Mouse (Mus musculus) kidney, postnatal 10 days (tissue): ENCODE results near the gene Fam69a.
A peak's percentile ranks its signal among the peaks of the same experiment; 100 is the strongest.

ENCODE experiments used
- DNase-seq: peaks from one replicate; pipeline ENCODE4 v3.0.0; 2021; ENCODE audit warnings: mixed read lengths

Gene Fam69a

DNA sequence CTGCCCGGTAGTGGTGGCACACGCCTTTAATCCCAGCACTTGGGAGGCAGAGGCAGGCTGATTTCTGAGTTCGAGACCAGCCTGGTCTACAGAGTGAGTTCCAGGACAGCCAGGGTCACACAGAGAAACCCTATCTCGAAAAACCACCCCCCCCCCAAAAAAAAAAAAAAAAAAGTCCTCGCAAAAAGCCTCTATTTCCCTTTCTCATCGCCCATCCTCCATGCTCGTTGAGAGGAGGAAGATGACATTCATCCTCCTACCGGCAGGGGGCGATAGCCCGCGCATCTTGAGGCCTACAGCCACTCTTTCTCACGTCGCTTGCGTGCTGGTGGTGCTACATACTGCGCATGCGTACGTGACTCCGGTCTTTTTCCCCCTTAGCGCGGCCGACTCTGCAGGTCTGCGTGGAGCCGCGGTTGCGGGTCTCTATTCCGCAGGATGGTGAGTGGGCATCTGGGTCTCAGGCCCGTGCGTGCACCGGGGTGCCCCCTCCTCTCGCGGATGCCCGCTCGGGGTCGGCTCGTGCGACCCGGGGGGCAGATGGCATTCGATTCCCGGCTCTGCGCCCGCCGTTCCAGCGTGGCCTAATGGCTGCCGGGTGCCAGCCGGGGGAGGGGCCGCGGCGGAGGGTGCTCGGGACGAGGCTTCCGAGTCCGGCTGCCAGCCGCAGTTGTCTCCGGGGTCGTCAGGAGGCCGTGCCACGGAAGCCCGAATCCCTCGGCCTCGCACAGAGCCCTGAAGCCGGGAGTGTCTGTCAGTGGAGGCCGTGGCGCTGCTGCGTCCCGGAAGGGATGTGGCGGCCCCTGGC lies 86.5 kb downstream of the Fam69a start, which contains the start of gene Rpl5:
TSS of gene Rpl5 (plus strand) at position 297 of the 808 bp plus-strand sequence.
- peak; percentile 97 for DNase-seq

DNA sequence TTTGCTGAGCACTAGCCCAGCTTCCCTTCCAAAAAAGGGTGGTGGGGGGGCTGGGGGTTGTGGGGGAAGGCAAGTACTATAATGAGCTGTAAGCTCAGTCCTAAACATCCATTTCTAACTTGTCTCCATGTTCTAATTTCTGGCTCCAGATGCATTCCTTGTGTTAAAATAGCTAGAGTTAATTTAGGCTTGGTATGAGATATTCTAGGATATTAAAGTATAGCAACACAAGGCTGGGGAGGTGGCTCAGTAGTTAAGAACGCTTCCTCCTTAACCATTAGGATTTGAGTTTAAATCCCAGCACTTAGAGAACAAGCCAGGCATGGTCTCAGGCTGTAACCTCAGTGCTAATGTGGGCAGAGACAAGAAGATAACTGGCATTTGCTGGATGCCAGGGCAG lies 90.6 kb downstream of the Fam69a start:
- DNase-seq = no peak

GRCm38 (mm10) chr5:107894676-107895075 lies 92.2 kb downstream of the Fam69a start:
- DNase-seq = no peak

- DNase-seq = peak; percentile 56
Observed at GRCm38 (mm10) chr5:107891515-107891914, 95.4 kb downstream of the Fam69a start.

GRCm38 (mm10) chr5:107889994-107890888 lies 96.6 kb downstream of the Fam69a start:
- peak; percentile 62 for DNase-seq

- DNase-seq = peak; percentile 42
Observed at GRCm38 (mm10) chr5:107880710-107881109, 106.2 kb downstream of the Fam69a start.

DNA sequence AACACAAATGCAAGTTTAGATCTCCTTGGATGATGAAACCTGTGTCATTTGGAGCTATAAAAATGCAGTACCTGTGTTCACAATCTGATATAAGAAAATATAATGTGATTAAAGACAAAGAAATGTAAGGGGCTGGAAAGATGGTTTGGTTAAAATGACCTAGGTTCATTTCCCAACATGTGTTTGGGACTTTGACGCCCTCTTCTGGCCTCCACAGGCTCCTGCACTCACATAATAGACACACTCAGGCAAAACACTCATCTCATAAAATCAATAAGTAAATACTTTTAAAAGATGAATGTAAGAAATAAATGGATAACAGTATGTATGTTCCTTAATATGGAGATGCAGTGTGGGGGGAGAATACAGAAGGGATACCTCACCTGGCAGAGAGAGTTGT lies 109.8 kb downstream of the Fam69a start:
- DNase-seq = no peak

DNA sequence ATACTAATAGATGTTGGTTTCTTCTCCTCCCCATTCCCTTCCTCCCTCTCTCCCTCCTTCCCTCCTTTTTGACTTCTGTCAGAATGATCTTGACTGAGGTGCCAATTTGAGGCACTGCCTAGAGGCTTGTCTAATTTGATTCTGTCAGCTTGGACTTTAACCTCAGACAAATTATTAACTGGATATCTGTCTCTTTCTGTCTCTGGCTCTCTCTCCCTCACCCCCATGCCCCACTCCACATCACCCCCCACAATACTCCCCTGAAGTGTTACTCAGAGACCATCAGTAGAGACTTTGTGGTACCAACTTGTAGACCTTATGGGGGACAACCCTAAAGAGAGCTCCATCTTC lies 111.6 kb downstream of the Fam69a start:
- no peak for DNase-seq

DNA sequence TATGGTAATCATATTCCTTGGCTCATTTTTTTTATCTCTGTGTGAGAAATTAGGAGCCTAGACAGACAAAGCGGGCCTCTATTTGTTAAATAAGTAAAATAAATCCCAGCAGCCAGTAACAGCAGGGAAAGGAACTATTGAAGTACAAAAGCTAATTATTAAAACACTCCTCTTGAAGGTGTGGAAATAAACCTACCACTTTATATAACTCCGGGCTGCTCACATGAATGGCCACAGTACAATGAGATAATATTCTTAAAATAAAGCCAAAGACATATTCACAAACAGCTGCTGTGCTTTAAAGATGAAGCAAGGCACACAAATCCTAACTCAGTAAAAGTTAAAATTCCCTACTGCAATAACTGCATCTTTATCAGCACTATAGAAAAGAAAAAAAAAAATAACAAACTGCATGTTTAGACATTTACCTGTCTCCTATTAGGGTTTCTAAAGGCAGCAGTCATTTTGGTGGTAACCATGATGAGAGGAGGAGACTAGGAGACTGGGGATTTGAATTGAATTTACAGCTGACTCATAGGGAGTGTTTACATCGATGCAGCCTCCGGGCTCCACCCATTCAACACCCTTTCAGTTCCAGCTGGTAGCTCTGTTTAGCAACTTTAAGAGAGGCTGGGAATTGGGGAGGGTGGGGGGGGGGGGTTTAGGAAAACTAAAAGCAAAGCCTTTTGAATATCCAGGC lies 112.2 kb downstream of the Fam69a start, which contains the start of gene Evi5:
TSS of gene Evi5 (minus strand) at position 547 of the 700 bp plus-strand sequence.
- no peak for DNase-seq

GRCm38 (mm10) chr5:107873886-107874302 lies 113.0 kb downstream of the Fam69a start:
- DNase-seq = no peak

- no peak for DNase-seq
Observed at GRCm38 (mm10) chr5:107873330-107873729, 113.6 kb downstream of the Fam69a start.

- no peak for DNase-seq
Observed at GRCm38 (mm10) chr5:107869701-107870100, 117.2 kb downstream of the Fam69a start.

DNA sequence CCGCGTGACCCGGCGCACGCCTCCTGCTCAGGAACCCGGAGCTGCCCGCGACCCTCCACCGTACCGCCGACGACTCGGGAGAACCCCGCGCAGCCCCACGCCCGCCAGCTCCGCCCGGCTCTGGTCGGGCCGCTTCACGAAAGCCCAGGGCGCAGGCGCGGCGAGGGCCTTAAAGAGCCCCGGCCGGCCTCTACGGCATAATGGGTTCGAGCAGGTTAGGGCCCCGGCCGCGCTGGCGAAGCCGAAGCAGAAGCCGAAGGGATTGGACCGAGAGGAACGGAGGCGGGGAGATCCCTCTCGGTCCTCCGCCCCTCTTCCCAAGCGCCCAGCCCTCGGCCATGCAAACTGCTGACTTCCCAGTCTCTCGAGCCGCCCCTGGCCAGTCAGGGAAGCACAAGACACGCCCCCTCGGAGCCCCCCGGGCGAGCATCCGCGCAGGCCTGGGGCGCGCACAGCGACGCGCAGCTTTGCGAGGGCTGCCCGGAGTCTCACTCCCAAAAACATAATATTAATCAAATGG lies 117.9 kb downstream of the Fam69a start:
- peak; percentile 96 for DNase-seq

- DNase-seq = peak; percentile 78
Observed at GRCm38 (mm10) chr5:107867970-107868904, 118.6 kb downstream of the Fam69a start.

DNA sequence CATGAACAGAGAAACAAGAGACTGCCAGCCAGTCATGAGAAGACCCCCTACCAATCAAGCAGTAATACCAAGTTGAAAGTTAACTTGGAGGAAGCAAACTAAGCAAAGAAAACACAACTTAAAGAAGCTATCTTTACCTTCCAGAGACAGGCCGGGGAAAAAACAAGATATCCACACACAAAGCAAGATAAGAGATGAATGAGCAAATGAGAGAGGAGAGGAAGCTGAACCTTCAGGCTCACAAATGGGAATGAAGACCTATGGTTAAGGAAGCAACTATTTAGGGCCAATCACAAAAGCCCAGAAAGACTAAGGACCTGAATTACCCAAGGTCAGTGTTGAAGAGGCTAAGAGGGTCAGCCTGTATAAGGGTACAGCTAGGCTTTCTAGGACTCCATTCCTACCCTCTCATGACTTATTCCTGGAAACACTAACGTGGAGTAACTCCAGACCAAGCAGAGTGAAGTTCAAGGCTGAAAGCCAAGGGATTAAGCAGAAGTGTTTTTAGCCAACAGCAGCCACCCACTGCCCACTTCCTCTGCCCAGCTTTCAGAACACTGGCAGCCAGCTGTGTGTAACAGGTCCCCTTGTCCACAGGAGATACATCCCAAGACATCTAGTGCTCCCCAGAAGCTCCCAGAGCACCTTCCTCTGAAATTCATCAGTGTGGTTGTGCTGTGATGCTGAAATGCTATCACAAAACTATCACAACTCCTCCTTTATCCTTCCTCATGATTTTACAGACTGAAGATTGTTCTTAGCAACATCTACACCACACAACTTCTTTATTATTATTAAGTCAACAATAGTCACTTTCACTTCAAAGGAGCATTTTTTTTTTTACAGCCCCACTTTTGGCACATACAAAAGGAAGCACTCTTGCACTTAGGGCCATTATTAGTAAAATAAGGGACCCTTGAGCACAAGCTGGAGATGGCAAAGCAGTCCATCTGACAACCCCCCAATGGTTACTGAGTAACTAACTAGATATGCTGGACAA lies 120.5 kb downstream of the Fam69a start:
- no peak for DNase-seq

GRCm38 (mm10) chr5:107863971-107864370 lies 122.9 kb downstream of the Fam69a start:
- DNase-seq = no peak

- no peak for DNase-seq
Observed at GRCm38 (mm10) chr5:107858963-107859362, 127.9 kb downstream of the Fam69a start.
